In the genomic region with DNA sequence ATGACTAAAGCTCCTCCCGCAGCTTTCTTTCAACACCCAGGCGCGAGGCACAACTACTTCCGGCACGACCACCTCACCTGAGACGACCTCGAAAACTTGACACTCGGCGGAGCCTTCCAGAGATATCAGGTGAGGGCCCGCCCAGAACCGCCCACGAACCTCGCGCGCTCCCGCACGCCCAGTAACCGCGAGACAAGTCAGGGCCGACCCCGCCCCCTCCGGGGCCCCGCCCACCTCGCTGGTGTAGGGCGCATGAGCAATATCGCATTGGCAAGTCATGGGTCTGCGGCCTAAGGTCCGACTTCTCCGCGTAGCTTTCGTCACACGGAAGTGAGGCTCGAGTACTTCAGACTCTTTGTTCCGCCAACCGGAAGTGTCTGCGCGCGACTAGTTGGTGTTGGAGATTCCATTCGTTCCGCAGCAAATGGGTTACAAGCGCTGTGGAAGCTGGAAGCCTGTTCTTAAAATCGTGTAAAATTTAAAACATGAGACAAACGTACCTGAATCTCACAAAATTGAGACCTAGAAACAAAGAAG, we compare ENCODE assay signal across 8 mouse cellular contexts. TPM values are rescaled to one million over a fixed set of nuclear protein-coding genes. Genes with fewer than 3 reads are reported as not detected.
DNase-seq lines count a peak whose midpoint lies in the region; ATAC-seq and TF ChIP-seq lines count a peak whose summit lies in the region.

No protein-coding gene starts in this region.

- H3K4me2 ChIP-seq in heart, embryonic 11.5 days: peak overlapping the region; percentile 90
- peak overlapping the region; percentile 83 for H3K4me2 ChIP-seq in kidney, embryonic 16.5 days (replicated peaks; ENCODE audit: low read depth, low read length)
- peak overlapping the region; percentile 99 for H3K4me2 ChIP-seq in myocyte (ENCODE audit: low read depth)

- no peaks in the 10 kb centered on the region for H3K9me3 ChIP-seq in erythroblast, embryonic 14.5 days (ENCODE audit: control insufficient read depth, low read length)
- H3K9me3 ChIP-seq in heart, embryonic 11.5 days (replicated peaks; ENCODE audit: control insufficient read depth, low read length): no peaks in the 10 kb centered on the region
- no peaks in the 10 kb centered on the region for H3K9me3 ChIP-seq in kidney, embryonic 16.5 days (ENCODE audit: low read length)

- no peak for TF ChIP-seq CTCF in C2C12 (IDR thresholded peaks at IDR 0.05; ENCODE audit: control insufficient read depth, insufficient read depth, insufficient read length)
- TF ChIP-seq CTCF in brain, embryonic 14.5 days (IDR thresholded peaks at IDR 0.05; ENCODE audit: borderline replicate concordance, extremely low read depth, insufficient read depth, insufficient read length): no peak
- TF ChIP-seq CTCF in liver, adult 2 months (IDR thresholded peaks at IDR 0.05; ENCODE audit: low read depth, low read length): no peak

- peaks cover 17% of the 10 kb centered on the region for H3K79me3 ChIP-seq in C2C12 (ENCODE audit: low read depth)

- H3K79me2 ChIP-seq in C2C12 (ENCODE audit: control insufficient read depth, insufficient read depth): peaks cover 24% of the 10 kb centered on the region
- H3K79me2 ChIP-seq in liver, adult 2 months (ENCODE audit: control insufficient read depth, insufficient read depth, low read length): no peaks in the 10 kb centered on the region; the same call in 1 of the 2 replicates
- peaks cover 25% of the 10 kb centered on the region for H3K79me2 ChIP-seq in myocyte (ENCODE audit: control insufficient read depth, insufficient read depth)

- WGBS in heart, embryonic 11.5 days (ENCODE audit: insufficient replicate concordance): under 1% methylated on average over 43 of the region's 43 CpGs
- WGBS in kidney, embryonic 16.5 days: under 1% methylated on average over 43 of the region's 43 CpGs
- WGBS in liver, adult 2 months: under 1% methylated on average over 43 of the region's 43 CpGs

- peaks cover 29% of the 10 kb centered on the region for H3K4me1 ChIP-seq in erythroblast, embryonic 14.5 days (ENCODE audit: control insufficient read depth)
- 0 out of 2 replicates have a peak, but pooled peaks cover 2% of the 10 kb centered on the region for H3K4me1 ChIP-seq in heart, embryonic 11.5 days (ENCODE audit: control insufficient read depth, insufficient read depth, low read length)
- H3K4me1 ChIP-seq in kidney, embryonic 16.5 days (ENCODE audit: insufficient read depth, low read length): peaks cover 9% of the 10 kb centered on the region
- peaks cover 9% of the 10 kb centered on the region for H3K4me1 ChIP-seq in liver, adult 2 months (ENCODE audit: control insufficient read depth, insufficient read depth, low read length)

- H3ac ChIP-seq in C2C12 (ENCODE audit: control insufficient read depth, insufficient read length, low read depth) (peak overlapping the region; percentile 50), myocyte (ENCODE audit: control insufficient read depth, insufficient read length) (peak overlapping the region; percentile 88)

- H3K4me3 ChIP-seq in C2C12 (ENCODE audit: insufficient read depth, poor library complexity, severe bottlenecking) (peak overlapping the region; percentile 57), myocyte (peak overlapping the region; percentile 67)
- peak overlapping the region; percentile 75 for H3K4me3 ChIP-seq in erythroblast, embryonic 14.5 days (replicated peaks)
- H3K4me3 ChIP-seq in heart, embryonic 11.5 days (ENCODE audit: low read depth, low read length): peak overlapping the region; percentile 70
- H3K4me3 ChIP-seq in kidney, embryonic 16.5 days (ENCODE audit: low read length): peak overlapping the region; percentile 75
- peak overlapping the region; percentile 76 for H3K4me3 ChIP-seq in liver, adult 2 months (ENCODE audit: insufficient read depth, low read depth, low read length)

- no peaks in the 10 kb centered on the region for H3K27me3 ChIP-seq in C2C12 (ENCODE audit: control insufficient read depth, insufficient read depth, insufficient read length)
- H3K27me3 ChIP-seq in erythroblast, embryonic 14.5 days (ENCODE audit: control insufficient read depth): peaks cover 3% of the 10 kb centered on the region
- no peaks in the 10 kb centered on the region for H3K27me3 ChIP-seq in heart, embryonic 11.5 days (ENCODE audit: control insufficient read depth, insufficient read depth, low read length)
- H3K27me3 ChIP-seq in kidney, embryonic 16.5 days (ENCODE audit: insufficient read depth, low read length): no peaks in the 10 kb centered on the region
- no peaks in the 10 kb centered on the region for H3K27me3 ChIP-seq in liver, adult 2 months (ENCODE audit: control insufficient read depth, insufficient read depth, low read length)
- H3K27me3 ChIP-seq in myocyte (ENCODE audit: control insufficient read depth, insufficient read depth, insufficient read length): no peaks in the 10 kb centered on the region
- H3K27me3 ChIP-seq in splenic B cell, adult 2 months (ENCODE audit: control insufficient read depth, insufficient read depth, low read length, poor library complexity, severe bottlenecking): no peaks in the 10 kb centered on the region; the same call in 1 of the 2 replicates

- H3K9ac ChIP-seq in heart, embryonic 11.5 days (ENCODE audit: low read depth, low read length): peak overlapping the region; percentile 76
- H3K9ac ChIP-seq in kidney, embryonic 16.5 days (replicated peaks; ENCODE audit: low read length): peak overlapping the region; percentile 75
- H3K9ac ChIP-seq in liver, adult 2 months (ENCODE audit: low read depth, low read length): peak overlapping the region; percentile 78

- TF ChIP-seq POLR2A in brain, embryonic 14.5 days (IDR thresholded peaks at IDR 0.05; ENCODE audit: borderline replicate concordance, extremely low read depth, insufficient read depth, insufficient read length, poor library complexity, severe bottlenecking): peak; percentile 15; the same call in 1 of the 2 replicates
- TF ChIP-seq POLR2A in liver, adult 2 months (IDR thresholded peaks at IDR 0.05; ENCODE audit: extremely low read depth, insufficient read depth, low read length): peak; percentile 76; the same call in 1 of the 2 replicates
- TF ChIP-seq POLR2A in myocyte (IDR thresholded peaks at IDR 0.05; ENCODE audit: insufficient read length, low read depth): peak; percentile 43

- DNase-seq in brain, embryonic 14.5 days (ENCODE audit: low read depth): peak; percentile 100
- DNase-seq in liver, adult 2 months (ENCODE audit: extremely low read depth, low read depth, low spot score): peak; percentile 98
- DNase-seq in splenic B cell, adult 2 months (ENCODE audit: low read depth, low spot score): peak; percentile 99

- peak; percentile 99 for ATAC-seq in heart, embryonic 11.5 days (replicated peaks; ENCODE audit: insufficient number of reproducible peaks, low FRiP score, low TSS enrichment)
- peak; percentile 99 for ATAC-seq in kidney, embryonic 16.5 days (ENCODE audit: low FRiP score, low TSS enrichment)

- H3K36me3 ChIP-seq in C2C12 (ENCODE audit: control insufficient read depth, insufficient read depth): peaks cover 12% of the 10 kb centered on the region
- H3K36me3 ChIP-seq in erythroblast, embryonic 14.5 days (ENCODE audit: control insufficient read depth): peaks cover 22% of the 10 kb centered on the region
- H3K36me3 ChIP-seq in heart, embryonic 11.5 days (ENCODE audit: control insufficient read depth, insufficient read depth, low read length): 0 out of 2 replicates have a peak, but pooled peaks cover 3% of the 10 kb centered on the region
- peaks cover 8% of the 10 kb centered on the region; the same call in 1 of the 2 replicates for H3K36me3 ChIP-seq in kidney, embryonic 16.5 days (ENCODE audit: insufficient read depth, low read length)
- H3K36me3 ChIP-seq in liver, adult 2 months (ENCODE audit: control insufficient read depth, insufficient read depth, low read length): peaks cover 17% of the 10 kb centered on the region
- peaks cover 16% of the 10 kb centered on the region for H3K36me3 ChIP-seq in myocyte (ENCODE audit: control insufficient read depth, insufficient read depth)
- no peaks in the 10 kb centered on the region for H3K36me3 ChIP-seq in splenic B cell, adult 2 months (ENCODE audit: control insufficient read depth, insufficient read depth, low read length, poor library complexity, severe bottlenecking)

- H3K27ac ChIP-seq in heart, embryonic 11.5 days (ENCODE audit: low read depth, low read length): peak overlapping the region; percentile 88
- H3K27ac ChIP-seq in kidney, embryonic 16.5 days (ENCODE audit: low read length): peak overlapping the region; percentile 85
- peak overlapping the region; percentile 82 for H3K27ac ChIP-seq in liver, adult 2 months (replicated peaks; ENCODE audit: insufficient read depth, low read depth, low read length)

TF ChIP-seq in myocyte, 11 proteins besides CTCF, POLR2A, EP300 and RAD21 (continues in another document):
- TF ChIP-seq TCF12 (IDR thresholded peaks at IDR 0.05; ENCODE audit: insufficient read depth, poor library complexity, severe bottlenecking): no peak

RNA-seq across cellular contexts. Expression of a gene that starts 0.5 kb away (rescaled TPM):
- polyA plus RNA-seq in C2C12 (2012; fragmentation: generic; extraction: Trizol) (40.5 TPM), myocyte (2012; fragmentation: generic; extraction: Trizol) (32.2 TPM)
- polyA plus RNA-seq in brain, embryonic 14.5 days (2012; rRNA removed): 47.2 and 52.4 TPM in 2 replicates
- polyA plus RNA-seq in erythroblast, embryonic 14.5 days (2012): 1.0 and 1.3 TPM in 2 replicates
- polyA plus RNA-seq in heart, embryonic 11.5 days (2014; fragmentation: Nextera tagmentation; extraction: Ambion mirVana): 56.5 and 67.3 TPM in 2 replicates
- polyA plus RNA-seq in kidney, embryonic 16.5 days (2015; fragmentation: Nextera tagmentation; extraction: Ambion mirVana): 65.8 and 68.6 TPM in 2 replicates
- total RNA-seq in liver, adult 2 months (2014; rRNA removed): 42.9 and 43.1 TPM in 2 replicates
- 21.1 and 21.6 TPM in 2 replicates for polyA plus RNA-seq in liver, adult 2 months (2012; rRNA removed)

RNA-seq across cellular contexts. Expression of a gene that starts 25.9 kb away (rescaled TPM):
- polyA plus RNA-seq in C2C12 (2012; fragmentation: generic; extraction: Trizol) (46.2 TPM), myocyte (2012; fragmentation: generic; extraction: Trizol) (54.0 TPM)
- polyA plus RNA-seq in brain, embryonic 14.5 days (2012; rRNA removed): 153 and 157 TPM in 2 replicates
- polyA plus RNA-seq in erythroblast, embryonic 14.5 days (2012): 0.45 and 0.60 TPM in 2 replicates
- polyA plus RNA-seq in heart, embryonic 11.5 days (2014; fragmentation: Nextera tagmentation; extraction: Ambion mirVana): 45.8 and 50.6 TPM in 2 replicates
- 30.9 and 31.3 TPM in 2 replicates for polyA plus RNA-seq in kidney, embryonic 16.5 days (2015; fragmentation: Nextera tagmentation; extraction: Ambion mirVana)
- total RNA-seq in liver, adult 2 months (2014; rRNA removed): 25.5 and 26.2 TPM in 2 replicates
- polyA plus RNA-seq in liver, adult 2 months (2012; rRNA removed): 17.4 and 24.1 TPM in 2 replicates

RNA-seq across cellular contexts. Expression of a gene that starts 31.9 kb away (rescaled TPM):
- polyA plus RNA-seq in C2C12 (2012; fragmentation: generic; extraction: Trizol): 29.1 TPM
- polyA plus RNA-seq in brain, embryonic 14.5 days (2012; rRNA removed): 44.5 and 54.3 TPM in 2 replicates
- 0.84 and 1.4 TPM in 2 replicates for polyA plus RNA-seq in erythroblast, embryonic 14.5 days (2012)
- 14.0 and 34.6 TPM in 2 replicates for polyA plus RNA-seq in heart, embryonic 11.5 days (2014; fragmentation: Nextera tagmentation; extraction: Ambion mirVana)
- polyA plus RNA-seq in kidney, embryonic 16.5 days (2015; fragmentation: Nextera tagmentation; extraction: Ambion mirVana): 58.0 and 59.5 TPM in 2 replicates
- 59.8 and 65.7 TPM in 2 replicates for total RNA-seq in liver, adult 2 months (2014; rRNA removed)
- 12.8 and 14.8 TPM in 2 replicates for polyA plus RNA-seq in liver, adult 2 months (2012; rRNA removed)
- polyA plus RNA-seq in myocyte (2012; fragmentation: generic; extraction: Trizol): 28.3 TPM

Comparison
In these comparisons a context has a peak if more than half of its experiments do, and no peak if none do; other contexts are left out.
1. Peak in every context shown above with its lines: DNase-seq, ATAC-seq, H3K4me3 ChIP-seq and H3K27ac ChIP-seq.
2. POLR2A ChIP-seq: peak in every context shown above with its lines; median percentile 76 in liver, adult 2 months; 43 in myocyte; 15 in brain, embryonic 14.5 days.
3. RNA of a gene that starts 25.9 kb away (polyA plus RNA-seq): 153 to 157 TPM in brain, embryonic 14.5 days, 54.0 TPM in myocyte (single experiment), 45.8 to 50.6 TPM in heart, embryonic 11.5 days, 46.2 TPM in C2C12 (single experiment), 30.9 to 31.3 TPM in kidney, embryonic 16.5 days and 17.4 to 24.1 TPM in liver, adult 2 months; 0.45 to 0.60 TPM in erythroblast, embryonic 14.5 days; every median in the first group is over 10 times any median in the second.